Mouse (Mus musculus) kidney, adult 8-10 months (tissue): Measurements from ENCODE around the gene Cdc25b.
"Not testable (repeated sequence)": the region's sequence is repeated elsewhere in the genome, so short reads cannot be mapped to it uniquely, and the experiment has no call there.

Source experiments
- DNase-seq, 2 experiments: peaks; one replicate each; pipeline ENCODE4 v3.0.0; 2022

Gene Cdc25b

GRCm38 (mm10) chr2:131196606-131197316 is 10.0 kb downstream of the Cdc25b start:
- DNase-seq = no peak

GRCm38 (mm10) chr2:131200710-131201109 is 14.0 kb downstream of the Cdc25b start:
- DNase-seq = no peak

- no peak for DNase-seq
Measured at GRCm38 (mm10) chr2:131201262-131201661, 14.5 kb downstream of the Cdc25b start.

- DNase-seq = no peak
Measured at GRCm38 (mm10) chr2:131203816-131204409, 17.2 kb downstream of the Cdc25b start.

DNA sequence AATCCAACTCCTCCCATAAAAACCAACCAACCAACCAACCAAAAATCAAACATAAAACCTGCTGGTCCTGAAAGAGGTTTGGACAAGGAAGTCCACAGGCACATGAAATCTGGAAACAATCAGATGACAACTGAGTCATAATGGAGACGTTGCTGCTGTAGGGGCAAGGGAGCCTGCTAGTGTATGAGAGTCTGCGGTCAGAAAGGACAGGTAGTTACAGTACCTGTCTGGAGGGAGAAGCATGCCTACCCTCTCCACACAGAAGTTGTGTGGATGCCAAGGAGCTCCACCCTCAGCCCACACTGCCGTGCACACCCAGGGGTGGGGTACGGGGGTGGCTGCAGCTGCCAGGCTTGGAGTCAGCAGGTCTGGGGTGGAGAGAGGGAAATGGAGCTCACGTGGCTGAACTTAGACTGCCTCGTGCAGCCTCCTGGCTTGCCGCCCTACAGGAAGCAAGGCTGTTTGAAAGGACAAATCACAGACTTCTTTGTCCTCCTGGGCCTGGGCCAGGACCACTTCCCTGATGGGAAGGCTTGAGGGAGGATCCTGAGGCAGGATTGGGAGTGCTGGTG is 17.7 kb downstream of the Cdc25b start:
- DNase-seq = peak; percentile 98

GRCm38 (mm10) chr2:131205521-131206182 is 18.9 kb downstream of the Cdc25b start:
- no peak for DNase-seq

GRCm38 (mm10) chr2:131206778-131207177 is 20.0 kb downstream of the Cdc25b start, which contains the start of gene Ap5s1:
TSS of gene Ap5s1 (plus strand) at chr2:131207078.
- DNase-seq = no peak

- no peak for DNase-seq
Measured at GRCm38 (mm10) chr2:131208356-131208755, 21.6 kb downstream of the Cdc25b start.

DNA sequence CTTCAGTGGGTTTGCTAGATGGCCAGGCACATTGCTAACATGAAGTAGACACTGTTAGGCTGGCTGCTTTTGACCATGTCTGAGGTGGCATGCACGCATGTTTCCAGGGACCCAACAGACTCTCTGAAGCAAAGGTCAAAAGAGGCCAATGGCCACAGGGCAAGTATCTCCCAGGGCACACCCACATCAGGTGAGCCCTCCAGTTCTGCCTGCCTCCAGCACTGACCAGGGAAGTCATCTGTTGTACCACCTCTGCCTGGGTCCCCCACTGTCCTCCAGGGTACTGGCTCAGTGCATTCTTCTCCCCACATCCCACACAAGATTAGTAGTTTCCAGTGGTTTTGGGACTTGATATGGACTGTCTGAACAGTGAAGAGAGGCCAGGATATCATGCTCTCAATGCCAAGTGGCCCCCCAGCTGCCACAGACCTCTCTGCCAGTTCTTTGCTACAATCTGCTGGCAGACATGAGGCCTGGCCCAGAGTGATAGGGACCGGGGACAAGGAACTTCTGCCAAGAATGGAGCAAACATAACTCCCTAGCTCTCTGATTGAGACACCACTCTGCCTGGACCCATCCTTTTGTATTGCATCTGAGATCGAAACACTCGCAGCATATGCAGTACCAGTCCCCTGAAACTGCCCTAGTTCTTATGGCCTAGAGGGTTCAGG is 22.5 kb downstream of the Cdc25b start:
- DNase-seq = peak in 1 of 2 experiments; percentile 26

DNA sequence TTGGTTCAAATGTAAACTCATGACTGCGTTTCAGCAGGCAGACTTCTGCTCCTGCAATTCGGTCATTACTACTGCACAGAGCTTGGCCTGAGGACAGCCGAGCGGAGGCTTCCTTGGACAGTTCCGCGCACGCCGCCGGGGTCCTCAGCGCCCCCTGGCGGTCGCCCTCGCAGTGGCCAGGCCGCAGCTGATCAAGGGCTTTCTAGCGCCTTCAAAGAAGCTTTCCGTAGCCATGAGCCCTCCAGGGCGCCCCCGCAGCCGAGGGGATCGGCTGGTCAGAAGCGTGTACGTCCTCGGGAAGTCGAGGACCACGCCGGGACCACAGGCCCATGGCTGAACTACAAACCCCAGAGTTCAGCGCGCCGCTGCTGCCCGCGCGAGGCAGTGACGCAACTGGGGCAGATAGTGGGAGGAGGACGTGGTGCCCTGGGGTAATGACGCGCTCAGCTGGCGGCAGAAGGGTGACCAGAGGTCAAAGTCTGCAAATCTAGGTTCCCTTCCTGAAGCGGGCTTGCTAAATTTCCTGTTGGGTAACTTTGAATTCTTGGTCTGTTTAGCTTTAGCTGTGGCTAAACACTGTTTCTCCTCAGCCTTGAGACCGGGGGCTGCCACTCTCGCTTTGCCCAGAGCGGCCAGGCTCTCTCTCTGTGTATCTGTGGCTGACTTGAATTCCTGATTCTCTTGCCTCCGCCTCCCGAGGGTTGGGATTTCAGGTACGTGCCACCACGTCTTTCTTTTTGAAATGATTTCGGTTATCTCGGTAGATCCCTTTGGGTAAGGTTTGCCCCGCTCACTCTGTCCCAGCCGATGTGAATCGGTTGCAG is 23.4 kb downstream of the Cdc25b start:
- DNase-seq = peak; percentile 96 to 97

DNA sequence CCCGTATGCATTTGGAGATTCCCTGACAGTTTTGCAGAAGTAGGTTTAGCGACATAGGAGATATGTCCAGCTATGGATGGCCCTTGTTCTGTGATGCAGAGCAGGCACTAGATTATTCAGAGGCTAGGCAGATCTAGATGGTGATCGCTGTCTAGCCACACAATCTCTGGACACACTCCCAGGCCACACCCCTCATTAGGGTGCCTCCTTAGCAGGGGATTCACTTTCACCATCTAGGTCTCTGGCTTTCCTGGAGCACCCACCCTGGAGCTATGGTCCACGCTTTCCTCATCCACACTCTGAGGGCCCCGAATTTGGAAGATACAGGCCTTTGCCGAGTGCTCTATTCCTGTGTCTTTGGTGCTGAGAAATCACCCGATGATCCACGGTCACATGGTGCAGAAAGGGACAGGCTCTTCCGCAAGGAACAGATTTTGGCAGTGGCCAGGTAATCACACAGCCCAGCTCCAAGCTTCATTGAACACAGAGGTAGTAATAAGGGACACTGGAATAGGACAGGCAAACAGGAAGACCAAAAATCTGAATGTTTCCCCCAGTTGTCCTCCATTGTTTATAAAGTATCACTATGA is 24.4 kb downstream of the Cdc25b start:
- DNase-seq = peak in 1 of 2 experiments; percentile 49

- no peak for DNase-seq
Measured at GRCm38 (mm10) chr2:131213773-131214172, 27.0 kb downstream of the Cdc25b start.

GRCm38 (mm10) chr2:131215941-131216858 is 29.5 kb downstream of the Cdc25b start:
- peak; percentile 55 to 73 for DNase-seq

DNA sequence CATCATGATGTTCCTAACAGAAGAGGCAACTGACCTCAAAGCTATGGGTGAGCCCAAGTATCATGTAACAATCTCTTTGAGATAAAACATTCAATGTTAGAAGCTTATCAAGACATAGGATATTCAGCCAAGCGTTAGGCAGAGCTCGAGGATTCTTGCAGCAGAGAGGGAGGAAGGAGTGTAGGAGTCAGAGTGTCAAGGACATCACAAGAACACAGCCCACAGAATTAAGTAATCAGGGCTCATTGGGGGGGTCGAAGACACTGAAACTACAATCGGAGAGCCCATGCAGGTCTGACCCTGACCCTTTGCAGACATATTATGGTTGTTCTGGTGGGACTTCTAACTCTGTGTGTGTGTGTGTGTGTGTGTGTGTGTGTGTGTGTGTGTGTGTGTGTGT is 33.3 kb downstream of the Cdc25b start:
- no peak for DNase-seq

GRCm38 (mm10) chr2:131221853-131222515 is 35.2 kb downstream of the Cdc25b start:
- DNase-seq = no peak

DNA sequence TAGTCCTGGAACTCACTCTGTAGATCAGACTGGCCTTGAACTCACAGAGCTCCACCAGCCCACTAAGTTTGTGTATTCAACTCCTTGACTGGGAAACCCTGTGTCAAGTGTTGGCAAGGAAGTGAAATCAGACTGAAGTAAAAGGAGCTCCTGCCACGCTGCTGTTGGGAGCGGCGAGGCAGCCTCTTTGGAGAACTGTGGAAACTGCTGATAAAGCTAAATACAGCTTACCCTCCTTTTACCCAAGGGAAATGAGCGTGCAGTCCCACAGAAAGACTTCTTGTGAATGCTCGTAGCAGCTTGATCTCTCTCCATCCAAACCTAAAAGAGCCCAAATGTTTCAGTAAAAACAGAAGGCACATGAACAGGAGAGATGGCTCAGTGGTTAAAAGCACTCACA is 35.8 kb downstream of the Cdc25b start:
- DNase-seq = no peak

DNA sequence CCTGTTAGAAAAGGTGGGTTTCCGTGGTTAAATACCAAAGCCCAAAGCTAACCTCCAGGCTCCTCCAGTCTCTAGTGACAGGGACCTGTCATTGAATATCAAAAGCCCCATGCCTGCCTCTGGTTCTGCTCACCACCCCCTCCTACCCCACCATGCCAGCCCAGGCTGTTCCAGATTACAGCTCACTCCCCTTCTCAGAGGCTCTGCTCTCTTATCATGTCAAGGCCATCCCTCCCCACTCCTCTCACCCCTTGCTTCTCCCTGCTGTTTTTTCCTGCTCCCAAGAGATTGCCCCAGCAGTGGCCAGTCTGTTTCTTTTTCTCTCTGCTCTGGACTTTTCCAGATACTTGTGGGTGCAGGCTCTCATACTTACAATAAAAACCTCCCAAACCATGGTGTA is 36.8 kb downstream of the Cdc25b start:
- no peak for DNase-seq

DNA sequence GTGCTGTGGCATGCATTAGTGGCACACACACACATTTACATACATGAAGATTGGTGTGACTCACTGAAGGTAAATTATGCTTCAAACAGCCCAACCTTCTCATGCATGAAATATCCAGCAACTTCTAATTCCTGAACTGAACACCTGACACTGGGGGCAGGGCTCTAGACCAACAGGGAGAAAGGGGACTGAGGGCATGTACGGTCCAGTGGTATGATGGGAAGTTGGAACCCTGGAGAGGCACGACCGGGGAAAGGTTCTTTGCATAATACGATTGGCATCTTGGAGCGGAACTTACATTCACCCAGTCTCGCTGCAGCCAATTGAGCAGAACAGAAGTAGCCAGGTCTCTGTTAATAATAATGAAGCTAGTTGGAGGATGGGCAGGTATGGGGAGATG is 38.4 kb downstream of the Cdc25b start:
- peak; percentile 74 to 89 for DNase-seq

DNA sequence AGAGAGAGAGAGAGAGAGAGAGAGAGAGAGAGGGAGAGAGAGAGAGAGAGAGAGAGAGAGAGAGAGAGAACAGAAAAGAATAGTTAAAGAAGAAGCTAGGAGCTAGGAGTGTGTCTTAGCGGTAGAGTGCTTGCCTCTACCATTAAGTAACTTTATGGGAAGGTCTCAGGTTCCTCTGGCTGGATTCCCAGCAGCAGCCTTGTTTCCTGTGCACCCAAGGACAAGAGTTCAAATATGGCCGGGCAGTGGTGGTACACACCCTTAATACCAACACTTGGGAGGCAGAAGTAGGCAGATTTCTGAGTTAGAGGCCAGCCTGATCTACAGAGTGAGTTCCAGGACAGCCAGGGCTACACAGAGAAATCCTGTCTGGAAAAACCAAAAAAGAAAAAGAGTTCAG is 39.9 kb downstream of the Cdc25b start:
- not testable (repeated sequence) for DNase-seq

GRCm38 (mm10) chr2:131227243-131227642 is 40.5 kb downstream of the Cdc25b start:
- DNase-seq = no peak
